Mouse (Mus musculus): ENCODE data around the gene Prkag3. TPM values are rescaled to one million over a fixed set of nuclear protein-coding genes. Genes with fewer than 3 reads are reported as not detected.

The Prkag3 gene
- polyA plus RNA-seq, 1 experiment from 2014 or later = not detected

GRCm38 (mm10) chr1:74778934-74779486, 30.0 kb upstream of the Prkag3 start:
- H3K27ac ChIP-seq = no peak overlapping the region
- H3K4me3 ChIP-seq = no peak overlapping the region
- DNase-seq (ENCODE audit: low spot score) = no peak
- 26% methylated on average over 3 of the region's 3 CpGs for WGBS
- peaks cover 42% of the 10 kb centered on the region for H3K4me1 ChIP-seq (replicated peaks)
- H3K9me3 ChIP-seq = no peaks in the 10 kb centered on the region
- peaks cover 100% of the 10 kb centered on the region for H3K27me3 ChIP-seq (ENCODE audit: insufficient read depth, poor library complexity, severe bottlenecking)
- H3K36me3 ChIP-seq = no peaks in the 10 kb centered on the region

DNA sequence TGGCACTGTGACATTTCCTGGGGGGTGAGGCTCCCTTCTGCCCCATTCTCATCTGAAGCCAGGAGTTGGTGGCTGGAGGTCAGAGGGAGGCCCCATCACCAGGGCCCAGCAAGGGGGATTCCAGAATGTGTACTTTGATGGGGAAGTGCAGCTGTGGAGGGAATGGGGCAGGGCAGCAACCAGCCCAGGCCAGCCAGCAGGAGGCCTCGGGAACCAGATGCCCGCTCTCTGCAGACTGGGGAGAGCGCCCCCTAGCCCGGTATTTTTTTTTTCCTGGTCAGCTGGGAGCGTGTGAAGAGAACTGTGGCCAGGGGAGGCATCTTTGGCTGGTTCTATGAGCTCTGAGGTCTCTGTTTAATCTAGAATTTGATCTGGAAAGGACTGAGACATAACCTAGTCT, 26.8 kb upstream of the Prkag3 start:
- DNase-seq (ENCODE audit: low spot score) = peak; percentile 34

GRCm38 (mm10) chr1:74774062-74774461, 25.0 kb upstream of the Prkag3 start:
- WGBS = 14% methylated on average over 7 of the region's 7 CpGs
- H3K9me3 ChIP-seq = no peaks in the 10 kb centered on the region
- H3K27me3 ChIP-seq (ENCODE audit: insufficient read depth, poor library complexity, severe bottlenecking) = peaks cover 100% of the 10 kb centered on the region
- DNase-seq (ENCODE audit: low spot score) = no peak
- H3K36me3 ChIP-seq = no peaks in the 10 kb centered on the region
- no peak overlapping the region for H3K4me3 ChIP-seq
- H3K4me1 ChIP-seq (replicated peaks) = peaks cover 62% of the 10 kb centered on the region
- H3K27ac ChIP-seq = no peak overlapping the region

More for the DNA sequence above, 26.8 kb upstream of the Prkag3 start:
- peaks cover 55% of the 10 kb centered on the region for H3K4me1 ChIP-seq (replicated peaks)
- H3K9me3 ChIP-seq = no peaks in the 10 kb centered on the region
- 5% methylated on average over 5 of the region's 5 CpGs for WGBS
- peaks cover 100% of the 10 kb centered on the region for H3K27me3 ChIP-seq (ENCODE audit: insufficient read depth, poor library complexity, severe bottlenecking)
- H3K27ac ChIP-seq = peak overlapping the region; percentile 6; the same call in 1 of the 2 replicates
- no peaks in the 10 kb centered on the region for H3K36me3 ChIP-seq
- H3K4me3 ChIP-seq = no peak overlapping the region

- Histone ChIP-seq H3K4me3 (peak overlapping the region; percentile 62), H3K27me3 (ENCODE audit: insufficient read depth, poor library complexity, severe bottlenecking) (peaks cover 100% of the 10 kb centered on the region), H3K27ac (no peak overlapping the region), H3K9me3 (no peaks in the 10 kb centered on the region), H3K36me3 (no peaks in the 10 kb centered on the region), H3K4me1 (replicated peaks) (peaks cover 60% of the 10 kb centered on the region)
- WGBS = under 1% methylated on average over 15 of the region's 15 CpGs
- peak; percentile 84 for DNase-seq (ENCODE audit: low spot score)
Measured at GRCm38 (mm10) chr1:74773136-74773535, 24.1 kb upstream of the Prkag3 start.

DNA sequence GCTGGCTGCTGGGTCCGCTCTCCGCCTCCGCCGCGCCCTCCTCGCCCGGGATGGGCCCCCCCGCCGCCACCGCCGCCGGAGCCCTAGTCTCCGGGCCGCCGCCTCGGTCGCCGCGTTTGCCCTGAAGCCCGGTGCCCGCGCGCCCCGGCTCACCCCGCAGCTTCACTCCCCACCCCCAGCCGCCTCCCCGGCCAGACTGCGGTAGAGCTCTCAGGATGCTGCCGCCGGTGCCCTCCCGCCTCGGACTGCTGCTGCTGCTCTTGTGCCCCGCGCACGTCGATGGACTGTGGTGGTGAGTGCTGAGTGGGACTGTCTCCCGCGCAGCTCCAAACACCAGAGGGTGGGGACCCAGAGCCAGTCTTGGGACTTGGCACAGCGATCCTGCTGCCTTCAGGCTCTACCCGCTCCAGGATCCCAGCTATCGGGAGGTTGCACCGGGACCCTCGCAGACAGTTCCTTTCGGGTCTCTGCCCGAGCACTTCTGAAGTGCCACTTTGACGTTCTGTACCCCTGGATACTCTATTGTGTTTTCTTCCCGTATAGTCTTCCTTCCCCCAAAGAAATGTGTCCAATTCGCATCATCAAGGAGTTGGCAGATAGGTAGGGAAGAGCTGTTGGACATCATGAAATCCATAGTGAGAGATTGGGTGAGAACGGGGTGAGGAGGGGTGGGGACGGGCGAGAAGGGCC, 23.1 kb upstream of the Prkag3 start:
- DNase-seq (ENCODE audit: low spot score) = no peak
- Histone ChIP-seq H3K27ac (peak overlapping the region; percentile 50; the same call in 1 of the 2 replicates), H3K4me3 (peak overlapping the region; percentile 62), H3K36me3 (no peaks in the 10 kb centered on the region), H3K4me1 (replicated peaks) (peaks cover 60% of the 10 kb centered on the region), H3K27me3 (ENCODE audit: insufficient read depth, poor library complexity, severe bottlenecking) (peaks cover 100% of the 10 kb centered on the region), H3K9me3 (no peaks in the 10 kb centered on the region)
- WGBS = under 1% methylated on average over 49 of the region's 51 CpGs

GRCm38 (mm10) chr1:74771845-74771930, 22.7 kb upstream of the Prkag3 start, which contains the start of gene Wnt6:
TSS of gene Wnt6 (plus strand) at chr1:74771892.
- H3K27ac ChIP-seq = peak within 1 kb of the TSS; percentile 50; the same call in 1 of the 2 replicates
- H3K9me3 ChIP-seq = no peaks in the 10 kb centered on the region
- H3K4me3 ChIP-seq = peak within 1 kb of the TSS; percentile 62
- DNase-seq (ENCODE audit: low spot score) = no peak
- peaks cover 100% of the 10 kb centered on the region for H3K27me3 ChIP-seq (ENCODE audit: insufficient read depth, poor library complexity, severe bottlenecking)
- WGBS = 2% methylated on average over 7 of the region's 8 CpGs
- H3K36me3 ChIP-seq = no peaks in the 10 kb centered on the region
- peaks cover 58% of the 10 kb centered on the region for H3K4me1 ChIP-seq (replicated peaks)

GRCm38 (mm10) chr1:74771467-74771844, 22.4 kb upstream of the Prkag3 start:
- Histone ChIP-seq H3K27me3 (ENCODE audit: insufficient read depth, poor library complexity, severe bottlenecking) (peaks cover 100% of the 10 kb centered on the region), H3K9me3 (no peaks in the 10 kb centered on the region), H3K27ac (peak overlapping the region; percentile 50; the same call in 1 of the 2 replicates), H3K4me1 (replicated peaks) (peaks cover 56% of the 10 kb centered on the region), H3K36me3 (no peaks in the 10 kb centered on the region), H3K4me3 (peak overlapping the region; percentile 62)
- no peak for DNase-seq (ENCODE audit: low spot score)
- 3% methylated on average over 24 of the region's 26 CpGs for WGBS

GRCm38 (mm10) chr1:74770727-74771466, 21.9 kb upstream of the Prkag3 start:
- WGBS = under 1% methylated on average over 35 of the region's 35 CpGs
- Histone ChIP-seq H3K27me3 (ENCODE audit: insufficient read depth, poor library complexity, severe bottlenecking) (peaks cover 99% of the 10 kb centered on the region), H3K36me3 (no peaks in the 10 kb centered on the region), H3K9me3 (no peaks in the 10 kb centered on the region), H3K4me3 (peak overlapping the region; percentile 62), H3K27ac (no peak overlapping the region), H3K4me1 (replicated peaks) (peaks cover 50% of the 10 kb centered on the region)
- DNase-seq (ENCODE audit: low spot score) = no peak

DNA sequence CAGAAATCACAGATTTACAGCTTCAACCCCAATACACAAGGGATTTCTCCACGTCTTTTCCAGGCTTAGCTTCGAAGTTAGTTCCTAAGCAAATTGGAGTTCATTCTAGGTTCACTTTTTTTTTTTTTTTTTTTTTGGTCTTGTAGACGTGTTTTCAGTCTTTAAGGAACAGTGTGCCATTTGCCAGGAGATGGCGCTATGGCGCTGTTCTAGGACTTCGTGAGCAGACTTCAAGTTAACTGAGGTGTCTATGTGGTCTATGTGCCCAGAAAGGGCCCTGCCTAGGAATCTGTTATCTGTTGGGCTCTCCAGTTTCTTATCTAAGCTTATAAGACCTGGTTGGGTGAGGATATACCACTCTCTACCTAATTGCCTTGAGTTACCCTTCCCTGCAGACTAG, 14.1 kb upstream of the Prkag3 start:
- DNase-seq (ENCODE audit: low spot score) = peak; percentile 75
- Histone ChIP-seq H3K27ac (no peak overlapping the region), H3K4me3 (no peak overlapping the region), H3K9me3 (no peaks in the 10 kb centered on the region), H3K36me3 (no peaks in the 10 kb centered on the region), H3K27me3 (ENCODE audit: insufficient read depth, poor library complexity, severe bottlenecking) (peaks cover 64% of the 10 kb centered on the region), H3K4me1 (replicated peaks) (no peaks in the 10 kb centered on the region)
- WGBS = 5% methylated on average over 6 of the region's 6 CpGs

- peak; percentile 37 for DNase-seq (ENCODE audit: low spot score)
- whole genome bisulfite sequencing = 31% methylated on average over 4 of the region's 4 CpGs
- no peaks in the 10 kb centered on the region for H3K36me3 ChIP-seq
- no peak overlapping the region for H3K4me3 ChIP-seq
- H3K9me3 ChIP-seq = no peaks in the 10 kb centered on the region
- H3K27me3 ChIP-seq (ENCODE audit: insufficient read depth, poor library complexity, severe bottlenecking) = peaks cover 41% of the 10 kb centered on the region
- H3K27ac ChIP-seq = no peak overlapping the region
- H3K4me1 ChIP-seq (replicated peaks) = no peaks in the 10 kb centered on the region
Measured at GRCm38 (mm10) chr1:74759773-74760172, 10.8 kb upstream of the Prkag3 start.

DNA sequence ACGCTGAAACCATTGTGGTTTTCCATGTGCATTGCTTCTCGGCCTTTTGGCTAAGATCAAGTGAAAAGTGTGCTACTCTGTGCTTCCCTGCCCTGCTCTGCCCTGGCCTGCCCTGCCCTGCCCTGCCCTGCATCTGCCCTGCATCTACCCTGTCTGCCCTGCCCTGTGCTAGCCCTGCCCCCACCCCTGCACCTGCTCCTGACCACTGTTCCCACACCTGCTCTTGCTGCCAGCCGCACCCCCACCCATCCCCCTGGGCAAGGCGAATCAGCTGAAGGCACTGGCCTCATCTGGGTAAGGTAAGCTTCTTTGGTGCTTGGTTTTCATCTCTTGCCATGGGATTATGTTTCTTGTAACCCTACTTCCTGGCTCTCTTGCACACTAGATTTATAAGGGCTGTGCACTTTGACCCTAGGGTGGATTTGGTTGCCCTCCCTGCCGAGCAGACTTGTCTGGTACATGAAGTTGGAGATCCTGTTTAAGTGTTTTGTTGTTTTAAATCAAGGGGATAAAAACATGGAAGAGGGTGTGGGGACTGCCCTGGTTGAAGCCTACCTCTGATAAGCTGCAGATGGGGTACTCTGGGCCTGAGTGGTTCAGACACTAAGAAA, 5.3 kb upstream of the Prkag3 start:
- peaks cover 16% of the 10 kb centered on the region for H3K27me3 ChIP-seq (ENCODE audit: insufficient read depth, poor library complexity, severe bottlenecking)
- no peaks in the 10 kb centered on the region for H3K9me3 ChIP-seq
- H3K27ac ChIP-seq = no peak overlapping the region
- H3K4me1 ChIP-seq (replicated peaks) = peaks cover under 1% of the 10 kb centered on the region; the same call in 1 of the 2 replicates
- no peaks in the 10 kb centered on the region for H3K36me3 ChIP-seq
- WGBS = 68% methylated on average over 5 of the region's 5 CpGs
- DNase-seq (ENCODE audit: low spot score) = no peak
- no peak overlapping the region for H3K4me3 ChIP-seq

DNA sequence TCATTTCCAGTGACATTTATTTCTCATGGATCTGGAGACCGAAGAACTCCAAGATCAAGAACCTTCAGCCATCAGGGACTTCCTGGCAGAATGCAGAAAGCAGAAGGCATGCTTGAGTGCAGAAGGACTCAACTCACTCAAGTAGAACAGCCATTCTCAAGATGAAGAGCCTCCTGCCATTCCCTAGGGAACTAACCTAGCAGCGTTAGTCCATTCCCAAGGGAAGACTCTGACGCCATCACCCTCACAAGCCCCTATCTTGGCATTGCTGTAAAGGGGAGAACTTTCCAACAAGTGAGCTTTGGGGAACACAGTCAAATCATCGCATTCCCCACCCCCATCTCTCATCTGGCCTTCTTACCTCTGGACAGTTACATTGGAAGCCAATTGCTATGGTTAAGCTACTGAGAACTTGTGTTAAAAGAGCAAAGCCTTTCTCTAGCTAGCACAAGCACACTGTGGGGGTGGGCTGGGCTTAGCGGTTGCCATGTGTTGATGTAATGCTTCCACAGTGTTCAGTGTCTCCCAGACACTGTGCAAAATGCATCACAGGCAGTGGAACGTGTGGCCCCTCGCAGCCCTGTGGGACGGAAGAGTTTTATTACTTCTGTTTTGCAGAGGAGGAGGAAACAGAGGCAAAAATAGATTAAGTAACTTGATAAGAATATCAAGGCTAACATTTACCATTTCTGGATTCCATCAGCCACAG, 4.4 kb upstream of the Prkag3 start:
- Histone ChIP-seq H3K27me3 (ENCODE audit: insufficient read depth, poor library complexity, severe bottlenecking) (peaks cover 20% of the 10 kb centered on the region), H3K36me3 (no peaks in the 10 kb centered on the region), H3K27ac (no peak overlapping the region), H3K4me3 (no peak overlapping the region), H3K9me3 (no peaks in the 10 kb centered on the region), H3K4me1 (replicated peaks) (peaks cover 9% of the 10 kb centered on the region)
- DNase-seq (ENCODE audit: low spot score) = no peak
- 84% methylated on average over 8 of the region's 8 CpGs for WGBS
